11 mouse cellular contexts compared by ENCODE assay signal in genomic region chr11:98771844-98772525, GRCm38 (mm10). TPM values are rescaled to one million over a fixed set of nuclear protein-coding genes. Genes with fewer than 3 reads are reported as not detected.
A peak's percentile ranks its signal among the peaks of the same experiment; 100 is the strongest.
DNase-seq lines count a peak whose midpoint lies in the region; ATAC-seq and TF ChIP-seq lines count a peak whose summit lies in the region.
"Had no signal": no experiment of that assay in that cellular context is flagged by ENCODE, and none has a peak within 500 bp of the region (broad histone marks: within the 10 kb centered on the region; RNA-seq: fewer than 3 reads in every experiment).

No protein-coding gene starts in this region.

- no peak overlapping the region for H3K4me2 ChIP-seq in kidney, embryonic 14.5 days (replicated peaks; ENCODE audit: low read depth, low read length)
- peak overlapping the region; percentile 80 for H3K4me2 ChIP-seq in intestine, postnatal 0 days (replicated peaks; ENCODE audit: low read depth)
- no peak overlapping the region for H3K4me2 ChIP-seq in hindbrain, embryonic 14.5 days (replicated peaks)
- H3K4me2 ChIP-seq: neural tube, embryonic 13.5 days had no signal

- peaks cover 34% of the 10 kb centered on the region for H3K36me3 ChIP-seq in kidney, adult 2 months (ENCODE audit: control insufficient read depth, insufficient read depth, low read length)
- H3K36me3 ChIP-seq in kidney, embryonic 14.5 days (ENCODE audit: control insufficient read depth, insufficient read depth, low read length), result peaks cover 15% of the 10 kb centered on the region
- H3K36me3 ChIP-seq in intestine, postnatal 0 days (ENCODE audit: control insufficient read depth, insufficient read depth), result peaks cover 26% of the 10 kb centered on the region; the same call in 1 of the 2 replicates
- peaks cover 34% of the 10 kb centered on the region for H3K36me3 ChIP-seq in hindbrain, embryonic 14.5 days (replicated peaks; ENCODE audit: control insufficient read depth, insufficient read depth)

- no peak for ATAC-seq in kidney, embryonic 14.5 days (ENCODE audit: low FRiP score, low TSS enrichment)
- no peak for ATAC-seq in intestine, postnatal 0 days
- no peak for ATAC-seq in hindbrain, embryonic 14.5 days (ENCODE audit: low FRiP score)

- no peaks in the 10 kb centered on the region for H3K27me3 ChIP-seq in kidney, adult 2 months (replicated peaks; ENCODE audit: control insufficient read depth, insufficient read depth, low read length)
- H3K27me3 ChIP-seq in kidney, embryonic 14.5 days (ENCODE audit: control insufficient read depth, insufficient read depth, low read length), result no peaks in the 10 kb centered on the region
- no peaks in the 10 kb centered on the region for H3K27me3 ChIP-seq in intestine, postnatal 0 days (replicated peaks; ENCODE audit: control insufficient read depth, insufficient read depth, low read length)
- H3K27me3 ChIP-seq in hindbrain, embryonic 14.5 days (ENCODE audit: control insufficient read depth, insufficient read depth, low read length), result no peaks in the 10 kb centered on the region
- H3K27me3 ChIP-seq: neural tube, embryonic 13.5 days had no signal

- H3K4me1 ChIP-seq in kidney, adult 2 months (ENCODE audit: control insufficient read depth, insufficient read depth, low read length), result peaks cover 18% of the 10 kb centered on the region
- peaks cover 61% of the 10 kb centered on the region for H3K4me1 ChIP-seq in kidney, embryonic 14.5 days (ENCODE audit: control insufficient read depth, insufficient read depth, low read length)
- H3K4me1 ChIP-seq in embryonic fibroblast, embryonic 13.5 days (ENCODE audit: control insufficient read depth, insufficient read depth, low read length), result peaks cover 11% of the 10 kb centered on the region
- H3K4me1 ChIP-seq in intestine, postnatal 0 days (replicated peaks; ENCODE audit: control insufficient read depth, insufficient read depth, low read length), result peaks cover 37% of the 10 kb centered on the region
- H3K4me1 ChIP-seq in hindbrain, embryonic 14.5 days (replicated peaks; ENCODE audit: control insufficient read depth, insufficient read depth, low read length), result peaks cover 54% of the 10 kb centered on the region

- H3K27ac ChIP-seq in kidney, adult 2 months (ENCODE audit: insufficient read depth, low read depth, low read length), result peak overlapping the region; percentile 97
- no peak overlapping the region for H3K27ac ChIP-seq in kidney, embryonic 14.5 days (ENCODE audit: low read depth, low read length)
- H3K27ac ChIP-seq in embryonic fibroblast, embryonic 13.5 days (ENCODE audit: insufficient read depth, low read length), result peak overlapping the region; percentile 90
- peak overlapping the region; percentile 75 for H3K27ac ChIP-seq in intestine, postnatal 0 days (ENCODE audit: low read depth, low read length)
- no peak overlapping the region for H3K27ac ChIP-seq in hindbrain, embryonic 14.5 days
- H3K27ac ChIP-seq: neural tube, embryonic 13.5 days had no signal

- no peak for TF ChIP-seq POLR2A in kidney, adult 2 months (IDR thresholded peaks at IDR 0.05; ENCODE audit: low read depth, low read length)
- TF ChIP-seq POLR2A in embryonic fibroblast, embryonic 13.5 days (IDR thresholded peaks at IDR 0.05; ENCODE audit: low read depth, low read length), result no peak

- H3K9ac ChIP-seq in kidney, embryonic 14.5 days (ENCODE audit: low read depth, low read length), result no peak overlapping the region
- no peak overlapping the region for H3K9ac ChIP-seq in intestine, postnatal 0 days (ENCODE audit: low read depth, low read length)
- no peak overlapping the region for H3K9ac ChIP-seq in hindbrain, embryonic 14.5 days
- H3K9ac ChIP-seq: neural tube, embryonic 13.5 days had no signal

- no peak for TF ChIP-seq CTCF in kidney, adult 2 months (conservative IDR thresholded peaks at IDR 0.05; ENCODE audit: insufficient read depth, insufficient read length, low read depth, low read length)
- TF ChIP-seq CTCF in embryonic fibroblast, embryonic 13.5 days (IDR thresholded peaks at IDR 0.05; ENCODE audit: borderline replicate concordance, insufficient read depth, low read length), result no peak
- no peak for TF ChIP-seq CTCF in intestine, postnatal 0 days (IDR thresholded peaks at IDR 0.05; ENCODE audit: low read depth)

- DNase-seq in kidney, adult 2 months, result no peak
- peak; percentile 31 for DNase-seq in NIH3T3 (ENCODE audit: low read depth)
- no peak for DNase-seq in embryo, embryonic 11 days
- no peak for DNase-seq in hindbrain, embryonic 14.5 days (ENCODE audit: low spot score)
- DNase-seq in ovary, adult 18-20 months (ENCODE audit: low spot score), result no peak
- DNase-seq: thymus, postnatal 36 days had no signal

- WGBS in kidney, adult 2 months, result 76% methylated on average over 11 of the region's 11 CpGs
- 90% methylated on average over 11 of the region's 11 CpGs for WGBS in kidney, embryonic 14.5 days
- WGBS in intestine, postnatal 0 days, result 75% methylated on average over 11 of the region's 11 CpGs
- 96% methylated on average over 11 of the region's 11 CpGs for WGBS in hindbrain, embryonic 14.5 days

- peak overlapping the region; percentile 42; the same call in 1 of the 2 replicates for H3K4me3 ChIP-seq in kidney, adult 2 months (ENCODE audit: insufficient read depth, low read depth, low read length)
- no peak overlapping the region for H3K4me3 ChIP-seq in kidney, embryonic 14.5 days (ENCODE audit: low read length)
- no peak overlapping the region; the same call in 1 of the 2 replicates for H3K4me3 ChIP-seq in embryonic fibroblast, embryonic 13.5 days (ENCODE audit: insufficient read depth, low read length)
- H3K4me3 ChIP-seq in intestine, postnatal 0 days (ENCODE audit: low read depth, low read length), result no peak overlapping the region
- no peak overlapping the region for H3K4me3 ChIP-seq in hindbrain, embryonic 14.5 days (replicated peaks; ENCODE audit: low read length)
- H3K4me3 ChIP-seq: neural tube, embryonic 13.5 days had no signal

- no peaks in the 10 kb centered on the region for H3K9me3 ChIP-seq in kidney, embryonic 14.5 days (ENCODE audit: control insufficient read depth, low read length)
- no peaks in the 10 kb centered on the region for H3K9me3 ChIP-seq in intestine, postnatal 0 days (ENCODE audit: control insufficient read depth)
- H3K9me3 ChIP-seq in hindbrain, embryonic 14.5 days (ENCODE audit: control insufficient read depth, low read length), result no peaks in the 10 kb centered on the region
- H3K9me3 ChIP-seq: G1E; neural tube, embryonic 13.5 days had no signal

RNA-seq across cellular contexts. Expression of gene Nr1d1, which starts 3.1 kb away (rescaled TPM):
- polyA plus RNA-seq in kidney, adult 2 months (2012; rRNA removed), result 140 and 155 TPM in 2 replicates
- 1.6 and 2.6 TPM in 2 replicates for polyA plus RNA-seq in kidney, embryonic 14.5 days (2014; fragmentation: Nextera tagmentation; extraction: Ambion mirVana)
- 18.7 and 23.7 TPM in 2 replicates for polyA plus RNA-seq in embryonic fibroblast, embryonic 13.5 days (2011; ENCODE audit: insufficient read length, low read depth, missing spikeins)
- polyA plus RNA-seq in intestine, postnatal 0 days (2015; fragmentation: Nextera tagmentation; extraction: Ambion mirVana), result 4.1 and 5.1 TPM in 2 replicates
- polyA plus RNA-seq in hindbrain, embryonic 14.5 days (2014; fragmentation: Nextera tagmentation; extraction: Ambion mirVana), result 3.4 and 4.1 TPM in 2 replicates

RNA-seq across cellular contexts. Expression of gene Msl1, which starts 23.3 kb away (rescaled TPM):
- 23.5 and 24.5 TPM in 2 replicates for polyA plus RNA-seq in kidney, adult 2 months (2012; rRNA removed)
- polyA plus RNA-seq in kidney, embryonic 14.5 days (2014; fragmentation: Nextera tagmentation; extraction: Ambion mirVana), result 21.6 and 33.7 TPM in 2 replicates
- 77.7 and 83.8 TPM in 2 replicates for polyA plus RNA-seq in embryonic fibroblast, embryonic 13.5 days (2011; ENCODE audit: insufficient read length, low read depth, missing spikeins)
- polyA plus RNA-seq in intestine, postnatal 0 days (2015; fragmentation: Nextera tagmentation; extraction: Ambion mirVana), result 12.6 and 15.1 TPM in 2 replicates
- 23.6 and 24.1 TPM in 2 replicates for polyA plus RNA-seq in hindbrain, embryonic 14.5 days (2014; fragmentation: Nextera tagmentation; extraction: Ambion mirVana)

RNA-seq across cellular contexts. Expression of gene Thra, which starts 31.5 kb away (rescaled TPM):
- 92.7 and 97.2 TPM in 2 replicates for polyA plus RNA-seq in kidney, adult 2 months (2012; rRNA removed)
- 28.0 and 31.8 TPM in 2 replicates for polyA plus RNA-seq in kidney, embryonic 14.5 days (2014; fragmentation: Nextera tagmentation; extraction: Ambion mirVana)
- polyA plus RNA-seq in embryonic fibroblast, embryonic 13.5 days (2011; ENCODE audit: insufficient read length, low read depth, missing spikeins), result 66.0 and 83.9 TPM in 2 replicates
- polyA plus RNA-seq in intestine, postnatal 0 days (2015; fragmentation: Nextera tagmentation; extraction: Ambion mirVana), result 32.4 and 39.1 TPM in 2 replicates
- 165 and 181 TPM in 2 replicates for polyA plus RNA-seq in hindbrain, embryonic 14.5 days (2014; fragmentation: Nextera tagmentation; extraction: Ambion mirVana)

RNA-seq across cellular contexts. Expression of gene Casc3, which starts 32.7 kb away (rescaled TPM):
- 21.0 and 24.5 TPM in 2 replicates for polyA plus RNA-seq in kidney, adult 2 months (2012; rRNA removed)
- polyA plus RNA-seq in kidney, embryonic 14.5 days (2014; fragmentation: Nextera tagmentation; extraction: Ambion mirVana), result 28.1 and 43.1 TPM in 2 replicates
- 29.7 and 36.7 TPM in 2 replicates for polyA plus RNA-seq in embryonic fibroblast, embryonic 13.5 days (2011; ENCODE audit: insufficient read length, low read depth, missing spikeins)
- polyA plus RNA-seq in intestine, postnatal 0 days (2015; fragmentation: Nextera tagmentation; extraction: Ambion mirVana), result 10.8 and 12.4 TPM in 2 replicates
- 49.3 and 57.4 TPM in 2 replicates for polyA plus RNA-seq in hindbrain, embryonic 14.5 days (2014; fragmentation: Nextera tagmentation; extraction: Ambion mirVana)

RNA-seq across cellular contexts. Expression of gene Med24, which starts 42.8 kb away (rescaled TPM):
- 45.3 and 54.1 TPM in 2 replicates for polyA plus RNA-seq in kidney, adult 2 months (2012; rRNA removed)
- 39.5 and 59.1 TPM in 2 replicates for polyA plus RNA-seq in kidney, embryonic 14.5 days (2014; fragmentation: Nextera tagmentation; extraction: Ambion mirVana)
- 50.1 and 58.1 TPM in 2 replicates for polyA plus RNA-seq in embryonic fibroblast, embryonic 13.5 days (2011; ENCODE audit: insufficient read length, low read depth, missing spikeins)
- polyA plus RNA-seq in intestine, postnatal 0 days (2015; fragmentation: Nextera tagmentation; extraction: Ambion mirVana), result 14.7 and 18.5 TPM in 2 replicates
- polyA plus RNA-seq in hindbrain, embryonic 14.5 days (2014; fragmentation: Nextera tagmentation; extraction: Ambion mirVana), result 58.4 and 62.7 TPM in 2 replicates

Comparison
In these comparisons a context has a peak if more than half of its experiments do, and no peak if none do; other contexts are left out.
1. H3K27ac ChIP-seq: peak in kidney, adult 2 months (single experiment), embryonic fibroblast, embryonic 13.5 days (single experiment) and intestine, postnatal 0 days (single experiment); none in kidney, embryonic 14.5 days (single experiment) and hindbrain, embryonic 14.5 days (single experiment).